Mouse (Mus musculus) liver, postnatal 0 days (tissue): ENCODE results near the gene Tspo. TPM values are rescaled to one million over a fixed set of nuclear protein-coding genes. Genes with fewer than 3 reads are reported as not detected.

Experiments
- ATAC-seq: fragments of 200-750 bp; cut with Nextera tagmentation; 2 replicates; pipeline ENCODE4 v1.8.0; 2017; ENCODE audit warnings: mild to moderate bottlenecking, moderate library complexity
- DNase-seq: peaks from one replicate; pipeline ENCODE4 v3.0.0-alpha.2; 2016
- H3K27ac ChIP-seq: fragments of 300-500 bp; sonication (generic); 2 replicates; pipeline ENCODE4 v1.5.1; 2014; ENCODE audit warnings: antibody characterized with exemption, moderate library complexity, mild to moderate bottlenecking, low read depth
- H3K27me3 ChIP-seq: fragments of 300-500 bp; sonication (generic); 2 replicates; pipeline ENCODE4 v1.6.1; 2014; ENCODE audit warnings: low read length, control low read depth, mixed read lengths; ENCODE audit not compliant: insufficient read depth
- H3K36me3 ChIP-seq: fragments of 300-500 bp; sonication (generic); replicated peaks from 2 replicates; pipeline ENCODE4 v1.6.1; 2014; ENCODE audit warnings: mild to moderate bottlenecking, control low read depth, low read length, moderate library complexity, mixed read lengths; ENCODE audit not compliant: insufficient read depth
- H3K4me1 ChIP-seq: fragments of 300-500 bp; sonication (generic); 2 replicates; pipeline ENCODE4 v1.6.1; 2014; ENCODE audit warnings: antibody characterized with exemption, mild to moderate bottlenecking, control low read depth; ENCODE audit not compliant: insufficient read depth
- H3K4me2 ChIP-seq: fragments of 300-500 bp; sonication (generic); 2 replicates; pipeline ENCODE4 v1.6.1; 2014; ENCODE audit warnings: low read depth, mild to moderate bottlenecking, low read length, moderate library complexity, mixed read lengths
- H3K4me3 ChIP-seq: fragments of 300-500 bp; sonication (generic); 2 replicates; pipeline ENCODE4 v1.5.1; 2014; ENCODE audit warnings: low read depth, low read length
- H3K9ac ChIP-seq: fragments of 300-500 bp; sonication (generic); replicated peaks from 2 replicates; pipeline ENCODE4 v1.6.1; 2014; ENCODE audit warnings: mild to moderate bottlenecking, moderate library complexity
- H3K9me3 ChIP-seq: fragments of 300-500 bp; sonication (generic); 2 replicates; pipeline ENCODE4 v1.6.1; 2016; ENCODE audit warnings: mild to moderate bottlenecking, control low read depth, low read length, mixed read lengths
- CTCF ChIP-seq: sonication (generic); IDR thresholded peaks from 2 replicates; pipeline ENCODE4 v1.5.1; 2016; ENCODE audit warnings: antibody characterized with exemption, low read depth
- EP300 ChIP-seq: IDR thresholded peaks from 2 replicates; pipeline ENCODE4 v1.6.1; 2016; ENCODE audit warnings: antibody characterized with exemption, low read depth, mild to moderate bottlenecking
- WGBS: fragments of 180-500 bp; shearing (Covaris S2); extraction: QIAGEN DNeasy Blood & Tissue Kit; methylation state at CpG from one replicate; pipeline ENCODE4 v1.1.7; 2014; ENCODE audit not compliant: insufficient replicate concordance; 5-methylcytosine and 5-hydroxymethylcytosine counted together
- polyA plus RNA-seq: library from polyadenylated mRNA; unstranded; fragments of >200 nt; fragmentation: Nextera tagmentation; extraction: Ambion mirVana; gene quantifications from 2 replicates; pipeline ENCODE4 v1.2.1, GENCODE M21; 2015

Tspo gene
- polyA plus RNA-seq, 1 experiment from 2014 or later: 183 TPM

DNA sequence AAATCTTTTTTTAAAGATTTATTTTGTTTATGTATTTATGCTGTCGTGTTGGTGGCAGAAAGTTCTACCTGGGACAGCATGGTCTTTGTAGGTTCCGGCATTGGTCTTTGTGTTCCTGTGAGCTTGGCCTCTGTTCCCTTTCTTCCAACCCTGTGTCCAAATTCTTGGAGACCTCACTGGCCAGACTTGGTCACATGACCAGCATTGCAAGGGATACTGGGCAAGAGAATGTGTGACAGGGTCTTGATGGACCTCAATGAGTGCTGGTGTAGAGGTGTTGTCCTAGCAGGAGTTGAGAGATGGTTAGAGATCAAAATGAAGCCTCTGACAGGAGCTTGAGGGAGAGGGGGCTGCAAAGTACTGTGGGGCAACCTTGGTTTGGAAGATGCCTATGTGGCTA lies 24.5 kb upstream of the Tspo start:
- 0 out of 2 replicates have a peak, but pooled peaks cover 4% of the 10 kb centered on the region for H3K4me1 ChIP-seq
- H3K27ac ChIP-seq: no peak overlapping the region
- DNase-seq: no peak
- TF ChIP-seq EP300: no peak
- no peak for TF ChIP-seq CTCF
- WGBS: 87% methylated on average over 2 of the region's 2 CpGs
- no peaks in the 10 kb centered on the region for H3K27me3 ChIP-seq
- no peak for ATAC-seq
- no peak overlapping the region for H3K4me2 ChIP-seq
- no peaks in the 10 kb centered on the region; the same call in 1 of the 2 replicates for H3K36me3 ChIP-seq
- H3K9ac ChIP-seq: no peak overlapping the region
- H3K9me3 ChIP-seq: no peaks in the 10 kb centered on the region
- no peak overlapping the region for H3K4me3 ChIP-seq

DNA sequence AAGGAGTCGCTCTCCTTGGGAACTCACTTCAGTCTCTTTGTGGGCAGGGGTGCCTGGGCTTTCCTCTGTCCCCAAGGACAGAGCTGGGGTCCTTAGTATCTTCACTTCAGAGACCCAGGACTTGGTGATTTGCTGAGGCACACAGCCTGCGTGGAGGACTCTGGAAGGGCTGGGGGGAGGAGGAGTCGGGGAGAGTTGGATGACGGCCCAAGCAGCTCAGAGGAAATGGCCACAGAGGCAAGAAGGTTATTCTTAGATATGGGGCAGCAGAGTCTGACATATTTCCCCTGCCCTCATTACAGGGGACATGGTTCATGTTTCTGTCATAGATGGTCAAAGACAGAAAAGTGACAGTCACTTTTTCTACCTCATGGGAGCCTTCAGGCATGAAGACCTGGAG lies 23.5 kb upstream of the Tspo start:
- Histone ChIP-seq H3K27me3 (no peaks in the 10 kb centered on the region), H3K9me3 (no peaks in the 10 kb centered on the region), H3K4me3 (no peak overlapping the region), H3K27ac (no peak overlapping the region), H3K4me2 (no peak overlapping the region), H3K4me1 (0 out of 2 replicates have a peak, but pooled peaks cover 4% of the 10 kb centered on the region), H3K9ac (no peak overlapping the region), H3K36me3 (peaks cover 2% of the 10 kb centered on the region; the same call in 1 of the 2 replicates)
- no peak for ATAC-seq
- no peak for TF ChIP-seq CTCF
- no peak for TF ChIP-seq EP300
- no peak for DNase-seq
- WGBS: 46% methylated on average over 4 of the region's 4 CpGs

DNA sequence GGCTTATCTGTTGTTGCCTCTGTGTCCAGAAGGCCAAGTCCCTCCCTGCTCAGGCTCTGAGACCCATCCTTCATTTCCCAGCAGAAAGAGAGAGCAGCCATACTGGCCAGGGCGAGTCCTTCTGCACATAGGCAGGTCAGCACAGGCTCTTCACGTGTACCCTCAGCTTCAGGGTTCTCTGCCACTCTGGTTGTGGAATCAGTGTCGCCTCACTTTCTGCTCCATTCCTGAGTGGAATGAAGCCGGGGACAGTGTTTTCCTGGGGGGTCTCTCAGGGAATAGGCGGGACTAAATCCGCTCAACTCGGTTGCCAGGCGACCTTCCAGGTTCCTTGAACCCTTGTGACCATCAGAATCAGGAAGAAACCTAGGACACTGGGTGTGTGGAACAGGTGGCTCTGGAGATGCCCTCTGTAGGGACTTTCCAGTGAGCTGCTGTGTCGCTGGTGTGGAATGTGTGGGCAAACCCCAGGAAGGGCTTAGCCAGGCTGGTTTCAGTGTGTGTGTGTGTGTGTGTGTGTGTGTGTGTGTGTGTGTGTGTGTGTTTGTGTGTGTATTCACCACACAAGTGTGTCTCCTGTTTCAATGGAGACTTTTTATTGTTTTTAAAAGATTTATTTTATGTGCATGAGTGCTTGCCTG lies 21.6 kb upstream of the Tspo start:
- ATAC-seq (no peak), DNase-seq (no peak)
- TF ChIP-seq EP300: no peak
- TF ChIP-seq CTCF: no peak
- 68% methylated on average over 9 of the region's 9 CpGs for WGBS
- H3K4me3 ChIP-seq: no peak overlapping the region
- H3K9me3 ChIP-seq: no peaks in the 10 kb centered on the region
- no peaks in the 10 kb centered on the region for H3K27me3 ChIP-seq
- H3K27ac ChIP-seq: no peak overlapping the region
- H3K4me2 ChIP-seq: no peak overlapping the region
- no peaks in the 10 kb centered on the region for H3K4me1 ChIP-seq
- H3K9ac ChIP-seq: no peak overlapping the region
- H3K36me3 ChIP-seq: peaks cover 17% of the 10 kb centered on the region

DNA sequence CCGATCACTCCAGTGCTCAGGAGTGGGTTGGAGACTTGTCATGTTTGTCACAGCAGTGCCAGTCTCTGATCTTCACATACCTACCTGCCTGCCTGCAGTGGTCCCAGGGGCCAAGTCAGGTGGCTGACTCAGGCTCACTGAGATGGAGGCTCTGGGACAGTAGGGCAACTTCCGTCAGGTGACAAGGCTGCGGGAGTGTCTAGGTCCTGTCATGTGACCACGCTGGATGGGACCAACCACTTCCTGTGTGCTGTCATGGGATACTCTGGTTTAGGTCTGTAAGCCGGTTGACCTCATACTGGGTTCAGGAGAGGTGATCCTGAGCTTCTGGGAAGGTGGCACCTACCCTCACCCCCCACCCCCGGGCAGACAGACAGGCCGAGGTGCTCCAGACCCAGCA lies 17.4 kb upstream of the Tspo start:
- no peaks in the 10 kb centered on the region for H3K27me3 ChIP-seq
- H3K4me2 ChIP-seq: no peak overlapping the region
- TF ChIP-seq EP300: no peak
- TF ChIP-seq CTCF: no peak
- DNase-seq (no peak), ATAC-seq (0 out of 2 replicates have a peak, but pooled peaks have one; percentile 13)
- no peak overlapping the region for H3K9ac ChIP-seq
- 90% methylated on average over 7 of the region's 7 CpGs for WGBS
- peaks cover 30% of the 10 kb centered on the region for H3K36me3 ChIP-seq
- H3K4me3 ChIP-seq: no peak overlapping the region
- no peaks in the 10 kb centered on the region for H3K4me1 ChIP-seq
- H3K27ac ChIP-seq: no peak overlapping the region
- H3K9me3 ChIP-seq: no peaks in the 10 kb centered on the region

DNA sequence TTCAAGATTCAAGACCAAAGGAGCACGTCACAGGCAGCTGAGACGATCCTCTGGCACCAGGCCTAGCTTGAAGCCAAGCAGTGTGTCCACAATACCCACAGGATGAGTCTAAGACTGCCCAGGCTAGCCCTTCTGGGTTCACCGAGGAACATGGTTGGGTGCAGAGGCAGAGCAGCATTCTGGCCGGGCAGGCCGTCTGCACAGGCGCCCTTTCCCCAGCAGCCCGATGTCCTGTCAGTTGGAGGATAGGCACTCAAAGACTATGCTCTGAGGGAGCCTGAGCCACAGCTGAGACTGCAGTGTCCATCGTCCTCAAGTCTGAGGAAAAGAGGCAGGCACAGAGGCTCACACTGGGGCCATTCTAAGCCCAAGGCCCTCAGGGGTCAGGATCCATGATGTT lies 16.2 kb upstream of the Tspo start:
- TF ChIP-seq CTCF (no peak), EP300 (no peak)
- H3K9me3 ChIP-seq: no peaks in the 10 kb centered on the region
- peaks cover 30% of the 10 kb centered on the region for H3K36me3 ChIP-seq
- H3K27ac ChIP-seq: no peak overlapping the region
- H3K4me2 ChIP-seq: no peak overlapping the region
- WGBS: 86% methylated on average over 8 of the region's 8 CpGs
- H3K27me3 ChIP-seq: no peaks in the 10 kb centered on the region
- DNase-seq: no peak
- H3K4me3 ChIP-seq: no peak overlapping the region
- H3K9ac ChIP-seq: no peak overlapping the region
- no peaks in the 10 kb centered on the region for H3K4me1 ChIP-seq
- ATAC-seq: no peak

DNA sequence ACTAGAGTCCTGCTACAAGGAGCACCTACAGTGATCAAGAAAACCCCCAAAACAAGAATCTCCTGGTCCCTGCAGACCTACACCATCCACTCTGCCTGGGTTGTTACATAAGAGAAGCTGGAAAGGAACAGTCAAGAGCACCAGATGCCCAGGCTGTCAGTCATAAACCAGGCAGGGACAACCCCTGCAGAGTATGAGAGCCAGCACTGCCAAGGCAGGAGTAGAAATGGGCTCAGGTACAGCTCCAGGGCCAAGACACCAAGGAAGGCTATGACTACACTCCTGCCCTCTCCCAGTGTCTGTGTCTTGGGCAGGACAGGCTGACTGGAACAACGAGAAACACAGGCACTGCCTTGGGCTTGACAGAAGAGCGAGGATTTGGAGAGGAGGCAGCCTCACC lies 13.3 kb upstream of the Tspo start:
- no peak for DNase-seq
- H3K9me3 ChIP-seq: no peaks in the 10 kb centered on the region
- H3K4me3 ChIP-seq: no peak overlapping the region
- H3K27ac ChIP-seq: no peak overlapping the region
- no peak for ATAC-seq
- peaks cover 6% of the 10 kb centered on the region for H3K4me1 ChIP-seq
- no peak overlapping the region for H3K4me2 ChIP-seq
- peaks cover 31% of the 10 kb centered on the region for H3K36me3 ChIP-seq
- no peak overlapping the region for H3K9ac ChIP-seq
- no peak for TF ChIP-seq CTCF
- TF ChIP-seq EP300: no peak
- 78% methylated on average over 2 of the region's 2 CpGs for WGBS
- no peaks in the 10 kb centered on the region for H3K27me3 ChIP-seq

DNA sequence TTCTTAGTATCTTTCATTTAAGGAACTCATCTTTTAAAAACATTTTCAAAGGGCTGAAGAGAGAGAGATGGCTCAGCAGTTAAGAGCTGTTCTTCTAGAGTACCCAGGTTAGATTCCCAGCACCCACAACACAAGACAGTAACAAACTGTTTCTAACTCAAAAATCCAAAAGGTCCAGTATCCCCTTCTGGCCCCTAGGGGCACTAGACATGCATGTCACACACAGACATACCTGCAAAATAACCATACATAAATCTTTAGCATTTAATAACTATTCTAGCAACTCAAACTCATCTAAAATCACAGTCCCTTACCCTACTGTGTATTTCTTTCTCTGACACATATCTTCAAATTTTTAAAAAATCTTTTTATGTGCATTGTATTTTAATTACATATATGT lies 9.6 kb upstream of the Tspo start:
- TF ChIP-seq EP300 (no peak), CTCF (peak; percentile 61)
- no peak for DNase-seq
- H3K9ac ChIP-seq: no peak overlapping the region
- no peaks in the 10 kb centered on the region for H3K27me3 ChIP-seq
- H3K4me3 ChIP-seq: no peak overlapping the region
- H3K27ac ChIP-seq: no peak overlapping the region
- peaks cover 7% of the 10 kb centered on the region for H3K36me3 ChIP-seq
- no peak overlapping the region for H3K4me2 ChIP-seq
- peaks cover 11% of the 10 kb centered on the region for H3K4me1 ChIP-seq
- H3K9me3 ChIP-seq: no peaks in the 10 kb centered on the region
- no peak for ATAC-seq
